Mouse (Mus musculus): ENCODE data around the gene A4gnt. TPM values are rescaled to one million over a fixed set of nuclear protein-coding genes. Genes with fewer than 3 reads are reported as not detected.

Gene A4gnt
- polyA plus RNA-seq, 1 experiment from 2014 or later, result 1.2 TPM

- Histone ChIP-seq H3K9ac (ENCODE audit: low read depth, low read length) (no peak overlapping the region), H3K36me3 (ENCODE audit: insufficient read depth, low read length) (peaks cover 23% of the 10 kb centered on the region; the same call in 1 of the 2 replicates), H3K4me2 (ENCODE audit: low read length) (no peak overlapping the region), H3K4me1 (replicated peaks; ENCODE audit: insufficient read depth, low read length) (no peaks in the 10 kb centered on the region), H3K4me3 (replicated peaks; ENCODE audit: low read depth, low read length) (no peak overlapping the region), H3K27ac (no peak overlapping the region), H3K9me3 (replicated peaks; ENCODE audit: low read length) (no peaks in the 10 kb centered on the region), H3K27me3 (ENCODE audit: insufficient read depth, low read length) (no peaks in the 10 kb centered on the region)
- DNase-seq (ENCODE audit: low spot score) (no peak), ATAC-seq (replicated peaks; ENCODE audit: low FRiP score, low read depth) (no peak)
- no peak for TF ChIP-seq CTCF (IDR thresholded peaks at IDR 0.05; ENCODE audit: low read depth)
- 85% methylated on average over 5 of the region's 5 CpGs for WGBS
Measured at GRCm38 (mm10) chr9:99639957-99640356, 27.7 kb downstream of the A4gnt start.

DNA sequence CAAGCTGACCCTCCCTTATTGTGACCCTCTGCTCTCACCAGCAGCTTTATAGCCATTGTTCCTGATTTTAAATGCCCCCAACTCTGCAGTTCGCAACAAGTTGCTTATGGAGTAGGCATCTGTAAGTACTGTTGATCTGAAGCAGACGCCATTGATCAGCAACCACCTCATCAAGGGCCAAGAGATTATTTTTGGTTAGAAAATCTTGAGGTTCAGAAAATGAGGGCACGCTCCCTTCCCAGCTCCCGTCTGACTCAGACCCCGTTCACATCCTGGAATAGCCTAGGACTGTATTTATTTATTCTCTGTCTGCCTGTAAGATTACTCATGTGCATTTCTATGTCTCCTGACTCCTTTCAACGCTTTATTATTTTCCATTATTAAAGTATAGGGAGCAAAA, 33.1 kb downstream of the A4gnt start:
- no peaks in the 10 kb centered on the region for H3K27me3 ChIP-seq (ENCODE audit: insufficient read depth, low read length)
- ATAC-seq (replicated peaks; ENCODE audit: low FRiP score, low read depth) (no peak), DNase-seq (ENCODE audit: low spot score) (no peak)
- WGBS, result 91% methylated on average over 6 of the region's 6 CpGs
- no peaks in the 10 kb centered on the region for H3K4me1 ChIP-seq (replicated peaks; ENCODE audit: insufficient read depth, low read length)
- H3K27ac ChIP-seq, result no peak overlapping the region
- H3K9ac ChIP-seq (ENCODE audit: low read depth, low read length), result no peak overlapping the region
- no peak overlapping the region for H3K4me3 ChIP-seq (replicated peaks; ENCODE audit: low read depth, low read length)
- no peak overlapping the region for H3K4me2 ChIP-seq (ENCODE audit: low read length)
- peaks cover 43% of the 10 kb centered on the region for H3K36me3 ChIP-seq (ENCODE audit: insufficient read depth, low read length)
- no peak for TF ChIP-seq CTCF (IDR thresholded peaks at IDR 0.05; ENCODE audit: low read depth)
- no peaks in the 10 kb centered on the region for H3K9me3 ChIP-seq (replicated peaks; ENCODE audit: low read length)

GRCm38 (mm10) chr9:99646102-99646501, 33.8 kb downstream of the A4gnt start:
- Histone ChIP-seq H3K4me1 (replicated peaks; ENCODE audit: insufficient read depth, low read length) (no peaks in the 10 kb centered on the region), H3K4me3 (replicated peaks; ENCODE audit: low read depth, low read length) (no peak overlapping the region), H3K27ac (no peak overlapping the region), H3K9ac (ENCODE audit: low read depth, low read length) (no peak overlapping the region), H3K9me3 (replicated peaks; ENCODE audit: low read length) (no peaks in the 10 kb centered on the region), H3K4me2 (ENCODE audit: low read length) (no peak overlapping the region), H3K27me3 (ENCODE audit: insufficient read depth, low read length) (no peaks in the 10 kb centered on the region), H3K36me3 (ENCODE audit: insufficient read depth, low read length) (peaks cover 50% of the 10 kb centered on the region)
- no peak for DNase-seq (ENCODE audit: low spot score)
- WGBS, result 92% methylated on average over 6 of the region's 6 CpGs
- TF ChIP-seq CTCF (IDR thresholded peaks at IDR 0.05; ENCODE audit: low read depth), result no peak
- no peak for ATAC-seq (replicated peaks; ENCODE audit: low FRiP score, low read depth)

DNA sequence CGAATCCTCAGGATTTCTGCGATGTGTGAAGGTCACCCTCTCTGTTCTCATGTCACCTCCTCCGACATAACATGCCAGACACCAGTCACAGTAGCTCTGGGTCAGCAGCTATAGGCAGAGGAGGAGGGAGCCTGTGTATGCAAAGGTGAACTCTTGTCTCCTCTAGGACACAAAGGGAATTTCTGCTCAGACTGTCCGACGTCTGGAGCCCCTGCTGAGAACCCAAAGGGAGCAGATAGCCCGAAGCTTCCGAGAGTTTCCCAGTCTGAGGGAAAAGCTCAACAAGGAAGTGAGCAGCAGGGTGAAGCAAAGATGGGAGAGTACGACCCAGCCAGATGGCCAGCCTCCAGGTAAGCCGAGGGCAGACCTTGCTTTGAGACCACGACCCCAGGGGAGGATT, 48.5 kb downstream of the A4gnt start:
- TF ChIP-seq CTCF (IDR thresholded peaks at IDR 0.05; ENCODE audit: low read depth), result no peak
- Histone ChIP-seq H3K36me3 (ENCODE audit: insufficient read depth, low read length) (peaks cover 33% of the 10 kb centered on the region), H3K27me3 (ENCODE audit: insufficient read depth, low read length) (no peaks in the 10 kb centered on the region), H3K4me2 (ENCODE audit: low read length) (no peak overlapping the region), H3K4me3 (replicated peaks; ENCODE audit: low read depth, low read length) (no peak overlapping the region), H3K4me1 (replicated peaks; ENCODE audit: insufficient read depth, low read length) (no peaks in the 10 kb centered on the region), H3K27ac (no peak overlapping the region), H3K9me3 (replicated peaks; ENCODE audit: low read length) (no peaks in the 10 kb centered on the region), H3K9ac (ENCODE audit: low read depth, low read length) (no peak overlapping the region)
- 77% methylated on average over 10 of the region's 10 CpGs for WGBS
- ATAC-seq (replicated peaks; ENCODE audit: low FRiP score, low read depth), result no peak
- no peak for DNase-seq (ENCODE audit: low spot score)

DNA sequence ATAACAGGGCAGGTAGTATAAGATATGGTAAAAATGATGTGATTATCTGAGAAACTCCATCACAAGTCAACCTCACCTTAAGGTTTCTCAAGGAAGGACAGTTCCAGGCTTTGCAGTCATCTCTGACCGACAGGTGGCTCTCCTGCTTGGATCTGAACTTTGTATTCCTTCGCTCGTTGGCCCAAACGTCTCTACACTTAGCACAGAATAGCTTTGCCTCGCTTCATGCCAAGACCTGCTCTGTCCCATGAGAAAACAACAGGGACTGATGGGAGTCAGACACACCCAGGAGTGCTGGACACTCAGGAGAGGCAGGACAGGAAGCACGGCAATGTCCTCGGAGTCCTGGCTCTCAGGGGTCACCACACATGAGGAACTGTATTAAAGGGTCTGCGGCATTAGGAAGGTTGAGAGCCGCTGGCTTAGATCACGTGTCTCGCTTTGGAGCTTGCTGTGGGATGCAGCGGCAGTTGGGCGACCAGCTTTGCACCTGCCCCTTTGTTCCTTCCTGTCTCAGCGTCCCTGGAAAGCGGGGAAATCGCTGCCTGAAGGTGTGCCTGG, 49.4 kb downstream of the A4gnt start:
- no peak for DNase-seq (ENCODE audit: low spot score)
- no peak for ATAC-seq (replicated peaks; ENCODE audit: low FRiP score, low read depth)
- peak; percentile 23; the same call in 1 of the 2 replicates for TF ChIP-seq CTCF (IDR thresholded peaks at IDR 0.05; ENCODE audit: low read depth)
- Histone ChIP-seq H3K4me2 (ENCODE audit: low read length) (no peak overlapping the region), H3K36me3 (ENCODE audit: insufficient read depth, low read length) (peaks cover 28% of the 10 kb centered on the region), H3K27ac (peak overlapping the region; percentile 50; the same call in 1 of the 2 replicates), H3K4me1 (replicated peaks; ENCODE audit: insufficient read depth, low read length) (no peaks in the 10 kb centered on the region), H3K27me3 (ENCODE audit: insufficient read depth, low read length) (no peaks in the 10 kb centered on the region), H3K4me3 (replicated peaks; ENCODE audit: low read depth, low read length) (no peak overlapping the region), H3K9ac (ENCODE audit: low read depth, low read length) (no peak overlapping the region), H3K9me3 (replicated peaks; ENCODE audit: low read length) (no peaks in the 10 kb centered on the region)
- 54% methylated on average over 16 of the region's 16 CpGs for WGBS

- Histone ChIP-seq H3K4me1 (replicated peaks; ENCODE audit: insufficient read depth, low read length) (no peaks in the 10 kb centered on the region), H3K4me3 (replicated peaks; ENCODE audit: low read depth, low read length) (no peak overlapping the region), H3K9ac (ENCODE audit: low read depth, low read length) (no peak overlapping the region), H3K9me3 (replicated peaks; ENCODE audit: low read length) (no peaks in the 10 kb centered on the region), H3K36me3 (ENCODE audit: insufficient read depth, low read length) (peaks cover 30% of the 10 kb centered on the region), H3K27me3 (ENCODE audit: insufficient read depth, low read length) (no peaks in the 10 kb centered on the region), H3K27ac (no peak overlapping the region), H3K4me2 (ENCODE audit: low read length) (no peak overlapping the region)
- ATAC-seq (replicated peaks; ENCODE audit: low FRiP score, low read depth) (peak; percentile 12; the same call in 1 of the 2 replicates), DNase-seq (ENCODE audit: low spot score) (peak; percentile 76)
- WGBS, result 28% methylated on average over 7 of the region's 7 CpGs
- peak; percentile 84 for TF ChIP-seq CTCF (IDR thresholded peaks at IDR 0.05; ENCODE audit: low read depth)
Measured at GRCm38 (mm10) chr9:99662406-99662805, 50.1 kb downstream of the A4gnt start.

DNA sequence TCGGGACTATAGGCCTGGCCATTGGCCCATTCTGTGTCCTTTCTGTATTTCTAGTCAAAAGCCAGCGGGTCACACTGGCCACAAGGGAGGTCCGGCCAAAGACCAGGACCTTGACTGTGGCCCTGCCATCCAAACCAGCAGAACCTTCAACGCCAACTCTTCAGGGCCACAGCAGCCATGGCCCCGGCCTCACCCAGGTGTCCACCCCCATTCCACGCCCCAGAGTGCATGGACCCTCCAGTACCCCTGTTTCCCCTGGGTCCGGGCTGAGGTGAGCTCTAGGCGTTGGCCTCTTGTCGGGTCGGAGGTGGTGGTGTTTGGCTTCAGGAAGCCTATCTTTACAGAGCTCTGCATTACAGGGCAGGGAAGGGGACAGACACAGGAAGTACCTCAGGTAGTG, 50.6 kb downstream of the A4gnt start:
- no peak; the same call in 1 of the 2 replicates for ATAC-seq (replicated peaks; ENCODE audit: low FRiP score, low read depth)
- H3K4me1 ChIP-seq (replicated peaks; ENCODE audit: insufficient read depth, low read length), result no peaks in the 10 kb centered on the region
- no peak overlapping the region for H3K27ac ChIP-seq
- H3K9ac ChIP-seq (ENCODE audit: low read depth, low read length), result no peak overlapping the region
- H3K27me3 ChIP-seq (ENCODE audit: insufficient read depth, low read length), result no peaks in the 10 kb centered on the region
- no peak overlapping the region for H3K4me3 ChIP-seq (replicated peaks; ENCODE audit: low read depth, low read length)
- no peak for DNase-seq (ENCODE audit: low spot score)
- H3K9me3 ChIP-seq (replicated peaks; ENCODE audit: low read length), result no peaks in the 10 kb centered on the region
- TF ChIP-seq CTCF (IDR thresholded peaks at IDR 0.05; ENCODE audit: low read depth), result no peak
- H3K36me3 ChIP-seq (ENCODE audit: insufficient read depth, low read length), result peaks cover 31% of the 10 kb centered on the region
- whole genome bisulfite sequencing, result 88% methylated on average over 10 of the region's 10 CpGs
- no peak overlapping the region for H3K4me2 ChIP-seq (ENCODE audit: low read length)

Measured in kidney, postnatal 0 days (tissue).